Mouse (Mus musculus) duodenum, adult 2 months (tissue): ENCODE results near the gene Psme2. TPM values are rescaled to one million over a fixed set of nuclear protein-coding genes. Genes with fewer than 3 reads are reported as not detected.

Experiments used
- polyA plus RNA-seq: library from polyadenylated mRNA; depleted of rRNA; stranded (reverse); fragments of >200 nt; gene quantifications from 2 replicates; pipeline ENCODE4 v1.2.3, GENCODE M21; 2012; ENCODE audit warnings: low replicate concordance; rRNA removed

The Psme2 gene
- 117 and 212 TPM in 2 replicates for polyA plus RNA-seq

DNA sequence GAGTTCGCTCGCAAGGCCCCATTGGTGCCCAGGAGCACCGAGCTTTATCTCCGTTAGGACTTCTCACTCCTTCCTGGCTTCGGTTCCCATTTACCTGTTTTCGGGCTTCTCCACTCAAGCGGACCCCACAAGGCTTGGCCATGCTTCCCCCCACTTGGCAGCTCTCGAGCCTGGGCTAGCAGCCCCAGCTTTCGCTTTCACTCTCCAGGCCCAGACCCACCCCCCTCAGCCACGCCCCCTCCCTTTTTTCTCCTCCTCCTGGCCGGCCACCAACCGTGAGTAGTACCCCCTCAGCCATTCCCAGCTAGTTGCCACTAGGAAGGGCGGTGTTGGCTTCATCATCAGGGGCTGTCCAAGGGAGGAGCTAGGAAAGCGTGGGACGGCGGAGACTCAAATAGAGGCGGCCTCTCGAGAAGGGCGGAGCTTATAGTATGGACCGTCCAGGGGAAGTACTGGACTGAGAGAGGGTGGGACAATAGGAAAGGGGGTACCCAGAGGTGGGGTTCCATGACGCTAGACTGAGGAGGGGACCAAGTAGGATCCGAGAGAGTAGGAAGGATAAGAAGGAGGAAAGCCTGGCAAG, at the start of gene Psme2:
Psme2 (minus strand) TSS at position 366 of the 583 bp plus-strand sequence.

DNA sequence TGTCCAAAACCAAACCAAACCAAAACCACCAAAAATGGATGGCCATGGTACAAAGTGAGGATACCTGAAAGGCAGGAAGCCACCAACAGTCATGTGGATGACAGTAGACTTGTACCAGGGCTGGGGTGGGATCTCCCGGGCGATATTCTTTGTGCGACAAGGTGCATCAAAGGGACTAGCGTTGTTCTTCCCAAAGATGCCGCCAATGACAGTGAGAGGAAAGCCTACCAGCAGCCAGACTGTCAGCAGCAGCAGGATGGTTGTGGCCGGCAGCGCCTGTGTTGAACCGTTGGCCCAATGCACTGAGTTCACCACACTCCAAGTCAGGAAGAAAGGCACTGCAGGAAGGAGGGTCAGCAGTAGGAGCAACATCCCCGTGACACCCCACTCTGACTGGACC, 46.9 kb upstream of the Psme2 start, which contains the start of gene Gm49378:
Gm49378 (minus strand) TSS at position 101 of the 400 bp plus-strand sequence.

DNA sequence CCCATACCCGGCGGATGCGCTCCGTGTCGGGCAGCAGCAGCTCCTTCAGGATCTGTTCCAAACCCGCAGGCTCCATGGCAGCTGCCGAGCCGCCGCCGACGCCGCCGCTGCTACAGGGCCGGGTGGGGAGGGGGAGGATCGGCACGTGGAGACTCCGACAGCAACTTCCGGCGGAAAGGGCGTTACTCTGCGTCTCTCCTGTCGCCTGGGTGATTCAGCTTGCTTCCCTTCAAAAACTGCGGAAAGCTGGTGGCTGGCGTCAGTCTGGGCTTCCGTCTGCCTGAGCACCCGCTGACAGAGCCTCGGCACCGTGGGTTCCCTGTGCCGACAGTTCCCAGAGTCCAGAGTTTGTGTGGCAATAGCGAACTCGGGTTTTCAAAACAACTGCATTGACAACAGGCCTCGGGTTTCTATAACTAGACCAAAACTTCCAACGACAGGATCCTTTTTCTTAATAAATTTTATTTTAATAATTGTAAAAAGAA, 44.7 kb upstream of the Psme2 start, which contains the start of gene Ipo4:
Ipo4 (minus strand) TSS at position 435 of the 485 bp plus-strand sequence.

GRCm38 (mm10) chr14:55617822-55618221, 26.9 kb upstream of the Psme2 start, which contains the start of gene Rec8:
Gene Rec8 (plus strand): TSS chr14:55618037.

DNA sequence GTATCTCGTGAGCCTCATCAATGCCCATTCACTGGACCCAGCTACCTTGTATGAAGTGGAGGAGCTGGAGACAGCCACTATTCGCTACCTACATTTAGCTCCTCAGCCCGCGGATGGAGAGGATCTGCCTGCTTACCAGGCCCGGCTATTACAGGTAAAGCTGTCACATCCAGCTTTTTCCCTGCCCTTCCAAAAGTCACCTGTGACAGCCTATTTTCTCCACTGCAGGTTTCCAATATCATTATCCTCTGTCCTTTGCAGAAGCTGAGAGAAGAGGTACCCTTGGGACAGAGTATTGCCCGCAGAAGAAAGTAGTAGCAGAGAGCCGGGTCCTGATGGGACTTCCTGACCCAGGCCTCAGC, 12.3 kb upstream of the Psme2 start, which contains the start of gene Irf9:
Irf9 (plus strand) TSS at position 301 of the 362 bp plus-strand sequence.

GRCm38 (mm10) chr14:55591331-55591891, 498 bp upstream of the Psme2 start, which contains the start of gene Rnf31:
Gene Rnf31 (plus strand): TSS chr14:55591708.

GRCm38 (mm10) chr14:55584702-55585565, 6.0 kb downstream of the Psme2 start, which contains the start of gene Emc9:
Gene Emc9 (minus strand): TSS chr14:55585302.

GRCm38 (mm10) chr14:55577871-55578667, 12.8 kb downstream of the Psme2 start, which contains the start of gene Psme1:
Gene Psme1 (plus strand): TSS chr14:55578123.

DNA sequence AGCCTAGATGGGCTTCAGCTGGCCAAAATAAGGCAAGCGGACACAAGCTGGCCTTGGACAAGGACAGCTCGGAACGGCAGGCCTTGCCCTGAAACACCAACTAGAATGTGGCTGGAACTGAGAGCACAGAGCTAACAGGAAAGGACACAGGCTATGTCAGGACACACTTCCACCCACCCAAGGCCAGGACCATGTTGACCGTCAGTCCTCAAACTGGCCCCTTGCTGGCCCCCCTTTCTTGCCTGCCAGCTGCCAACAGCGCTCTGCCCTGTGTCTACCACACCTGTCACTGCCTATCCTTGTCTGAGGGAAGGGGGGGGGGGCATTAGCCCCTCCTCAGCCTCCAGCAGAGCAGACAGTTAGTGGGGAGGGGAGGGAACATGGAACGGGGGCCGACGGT, 15.6 kb downstream of the Psme2 start, which contains the start of gene Fitm1:
Fitm1 (plus strand) TSS at position 316 of the 400 bp plus-strand sequence.

DNA sequence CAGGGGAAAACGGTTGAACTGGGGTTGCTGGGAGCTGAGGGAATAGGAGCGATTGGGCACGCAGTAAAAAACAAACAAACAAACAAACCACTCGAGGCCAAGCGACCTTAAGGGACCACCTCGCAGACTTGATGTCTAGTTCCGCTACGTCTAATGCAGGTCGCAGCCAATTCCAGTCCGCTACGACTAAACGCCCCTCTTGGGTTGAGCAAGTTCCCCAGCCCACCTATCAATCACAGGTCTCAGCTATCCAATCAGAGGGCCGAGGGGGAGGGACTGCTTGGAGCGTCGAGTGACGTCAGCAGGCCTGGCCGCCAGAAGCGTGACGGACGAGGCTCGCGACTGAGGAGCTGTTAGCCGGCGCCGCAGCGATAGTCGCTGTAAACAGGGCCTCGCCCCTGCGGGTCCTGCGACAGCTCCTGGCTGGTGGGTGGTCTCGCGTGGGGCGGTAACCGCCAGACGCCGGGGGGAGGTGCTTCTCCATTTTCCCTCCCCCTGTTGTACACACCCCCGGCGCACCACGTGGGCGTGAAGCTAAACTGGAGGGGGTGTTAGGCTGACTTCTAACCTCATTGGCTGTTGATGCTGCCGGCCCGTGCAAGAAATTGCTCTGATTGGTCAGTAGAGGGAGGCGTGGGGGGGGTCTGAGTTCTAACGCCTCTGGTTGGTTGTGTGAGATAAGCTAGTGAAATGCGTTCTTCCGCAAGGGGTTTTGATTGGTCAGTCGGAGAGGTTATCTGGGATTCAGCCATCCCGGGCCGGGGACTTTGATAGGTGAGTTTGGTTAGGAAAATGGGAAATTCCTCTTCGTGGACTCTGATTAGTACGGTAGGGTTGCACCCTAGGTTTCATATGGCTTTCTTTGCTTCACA, 30.5 kb downstream of the Psme2 start, which contains the start of gene A730061H03Rik:
A730061H03Rik (minus strand) TSS at position 205 of the 872 bp plus-strand sequence.

GRCm38 (mm10) chr14:55559799-55560201, 31.1 kb downstream of the Psme2 start, which contains the start of gene Dcaf11:
Gene Dcaf11 (plus strand): TSS chr14:55560006.

DNA sequence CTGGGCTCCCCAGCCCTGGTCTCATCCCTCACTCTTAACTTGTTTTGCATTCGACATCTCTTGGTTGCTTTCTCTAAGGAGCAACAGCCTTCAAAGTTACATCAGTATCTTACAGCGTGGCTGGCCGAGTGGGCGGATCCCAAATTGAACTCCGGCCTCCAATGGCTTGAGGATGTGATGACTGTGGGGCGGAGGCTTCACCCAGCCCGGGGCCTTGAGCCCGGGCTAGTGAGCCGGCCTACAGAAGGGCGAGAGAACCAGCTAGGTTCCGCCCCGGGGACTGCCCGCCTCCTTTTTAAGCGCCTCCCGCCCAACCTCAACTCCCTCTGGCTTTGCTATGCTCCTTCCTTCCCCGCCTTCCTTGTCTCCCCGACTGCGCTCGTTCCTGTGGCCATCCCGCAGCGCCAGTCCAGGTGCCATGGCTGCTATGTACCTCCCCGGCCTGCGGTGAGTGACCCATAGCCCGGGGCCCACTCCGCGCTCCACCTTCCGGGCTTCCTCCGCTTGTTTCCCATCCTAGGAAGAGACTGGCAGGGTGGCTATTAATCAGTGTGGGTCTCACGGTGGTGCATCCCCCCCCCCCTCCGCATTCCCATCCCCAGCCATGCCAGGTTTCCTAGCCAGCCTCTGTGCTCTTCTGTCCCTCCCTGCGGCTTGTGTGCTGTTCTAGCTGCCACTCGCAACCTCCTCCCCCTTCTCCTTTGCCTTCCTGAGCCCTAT, 50.7 kb downstream of the Psme2 start, which contains the start of gene Pck2:
Pck2 (plus strand) TSS at position 200 of the 720 bp plus-strand sequence.

Other genes starting within 250 kb of the Psme2 start
- gene Dhrs4, start 112.4 kb downstream of the Psme2 start, polyA plus RNA-seq = 95.3 and 98.5 TPM in 2 replicates
- 0.58 and 5.5 TPM in 2 replicates for gene Carmil3, start 100.5 kb downstream of the Psme2 start, polyA plus RNA-seq
- gene Cpne6, start 80.7 kb downstream of the Psme2 start, polyA plus RNA-seq = 0.02 TPM in 1 of 2 replicates, not detected in the other
- not detected in 2 replicates for gene Nrl, start 66.1 kb downstream of the Psme2 start, polyA plus RNA-seq
- gene Pck2, start 50.8 kb downstream of the Psme2 start, polyA plus RNA-seq = 19.5 and 27.3 TPM in 2 replicates
- 95.6 and 99.0 TPM in 2 replicates for gene Dcaf11, start 31.1 kb downstream of the Psme2 start, polyA plus RNA-seq
- 0.66 and 1.2 TPM in 2 replicates for gene A730061H03Rik, start 30.7 kb downstream of the Psme2 start, polyA plus RNA-seq
- 0.09 TPM in 1 of 2 replicates, not detected in the other for gene Fitm1, start 15.5 kb downstream of the Psme2 start, polyA plus RNA-seq
- gene Psme1, start 13.0 kb downstream of the Psme2 start, polyA plus RNA-seq = 79.6 and 120 TPM in 2 replicates
- 22.9 and 37.1 TPM in 2 replicates for gene Emc9, start 5.8 kb downstream of the Psme2 start, polyA plus RNA-seq
- 33.6 and 53.0 TPM in 2 replicates for gene Rnf31, start 595 bp upstream of the Psme2 start, polyA plus RNA-seq
- gene Irf9, start 12.5 kb upstream of the Psme2 start, polyA plus RNA-seq = 54.8 and 80.1 TPM in 2 replicates
- gene Rec8, start 26.9 kb upstream of the Psme2 start, polyA plus RNA-seq = 59.9 and 65.8 TPM in 2 replicates
- 22.5 and 39.9 TPM in 2 replicates for gene Ipo4, start 44.8 kb upstream of the Psme2 start, polyA plus RNA-seq
- 6.3 and 23.9 TPM in 2 replicates for gene Gm49378, start 46.8 kb upstream of the Psme2 start, polyA plus RNA-seq
- gene Tm9sf1, start 52.7 kb upstream of the Psme2 start, polyA plus RNA-seq = 112 and 118 TPM in 2 replicates
- gene Tssk4, start 59.1 kb upstream of the Psme2 start, polyA plus RNA-seq = 0.69 and 1.3 TPM in 2 replicates
- gene Mdp1, start 69.4 kb upstream of the Psme2 start, polyA plus RNA-seq = 17.9 and 19.6 TPM in 2 replicates
- gene Gmpr2, start 80.8 kb upstream of the Psme2 start, polyA plus RNA-seq = 9.4 and 9.7 TPM in 2 replicates
- gene Nedd8, start 81.0 kb upstream of the Psme2 start, polyA plus RNA-seq = 242 and 271 TPM in 2 replicates
- gene Tinf2, start 90.7 kb upstream of the Psme2 start, polyA plus RNA-seq = 8.9 and 9.3 TPM in 2 replicates
- gene Tgm1, start 122.8 kb upstream of the Psme2 start, polyA plus RNA-seq = 0.48 and 0.58 TPM in 2 replicates
- gene Rabggta, start 131.2 kb upstream of the Psme2 start, polyA plus RNA-seq = 44.0 and 48.3 TPM in 2 replicates
- gene Dhrs1, start 154.6 kb upstream of the Psme2 start, polyA plus RNA-seq = 404 and 508 TPM in 2 replicates
- 10.6 and 12.5 TPM in 2 replicates for gene Nop9, start 154.6 kb upstream of the Psme2 start, polyA plus RNA-seq
- gene Cideb, start 167.3 kb upstream of the Psme2 start, polyA plus RNA-seq = 265 and 662 TPM in 2 replicates
- 36.1 and 162 TPM in 2 replicates for gene Ltb4r2, start 170.3 kb upstream of the Psme2 start, polyA plus RNA-seq
- 14.4 and 49.5 TPM in 2 replicates for gene Ltb4r1, start 174.8 kb upstream of the Psme2 start, polyA plus RNA-seq
- gene Adcy4, start 193.0 kb upstream of the Psme2 start, polyA plus RNA-seq = 3.4 and 3.5 TPM in 2 replicates
- gene Ripk3, start 197.8 kb upstream of the Psme2 start, polyA plus RNA-seq = 46.1 and 54.9 TPM in 2 replicates
- gene Nfatc4, start 232.0 kb upstream of the Psme2 start, polyA plus RNA-seq = 10.9 and 11.1 TPM in 2 replicates